Mouse (Mus musculus) 3T3-L1 (cell line): ENCODE results near the gene Wnt10a.

Experiments
- DNase-seq: peaks from one replicate; pipeline ENCODE4 v3.0.0-alpha.2; 2015; ENCODE audit warnings: low read depth, low spot score

The Wnt10a gene

DNA sequence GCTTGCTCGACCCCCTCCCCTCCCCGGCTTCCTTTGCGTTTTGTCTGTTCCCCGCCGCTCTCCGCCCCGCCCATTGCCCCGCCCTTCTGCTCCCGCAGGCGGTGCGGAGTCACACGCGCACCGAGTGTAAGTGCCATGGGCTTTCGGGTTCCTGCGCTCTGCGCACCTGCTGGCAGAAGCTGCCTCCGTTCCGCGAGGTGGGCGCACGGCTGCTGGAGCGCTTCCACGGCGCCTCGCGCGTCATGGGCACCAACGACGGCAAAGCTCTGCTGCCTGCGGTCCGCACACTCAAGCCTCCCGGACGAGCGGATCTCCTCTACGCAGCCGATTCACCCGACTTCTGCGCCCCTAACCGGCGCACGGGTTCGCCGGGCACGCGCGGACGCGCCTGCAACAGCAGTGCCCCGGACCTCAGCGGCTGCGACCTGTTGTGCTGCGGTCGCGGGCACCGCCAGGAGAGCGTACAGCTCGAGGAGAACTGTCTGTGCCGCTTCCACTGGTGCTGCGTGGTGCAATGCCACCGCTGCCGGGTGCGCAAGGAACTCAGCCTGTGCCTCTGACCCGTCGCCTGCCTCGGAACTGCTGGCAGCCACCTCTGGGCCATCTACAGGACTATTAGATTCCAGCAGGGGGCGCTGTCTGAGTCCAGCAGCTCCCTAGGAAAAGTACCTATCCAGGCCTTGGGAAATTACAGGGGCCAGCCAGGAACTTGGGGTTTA lies 7.1 kb upstream of the Wnt10a start:
- no peak for DNase-seq

DNA sequence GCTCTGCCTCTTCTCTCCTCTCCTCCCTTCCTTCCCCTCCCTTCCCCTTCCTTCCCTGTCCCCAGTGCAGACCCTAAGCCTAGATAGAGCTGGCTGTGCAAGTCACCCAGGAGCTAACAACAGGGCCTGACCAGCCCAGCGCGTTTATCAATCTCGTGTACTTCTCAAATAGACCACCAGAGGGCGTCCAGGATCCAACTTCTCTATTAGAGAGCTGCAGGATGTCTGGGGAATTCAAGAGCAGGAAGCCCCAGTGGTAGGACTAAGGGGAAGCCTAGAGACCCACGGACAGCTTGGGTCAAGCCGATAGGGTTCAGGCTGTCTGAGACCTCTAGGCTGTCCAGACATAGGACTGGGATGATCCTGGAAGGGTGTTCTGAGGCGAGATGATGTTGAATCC lies 3.5 kb upstream of the Wnt10a start:
- peak; percentile 89 for DNase-seq

DNA sequence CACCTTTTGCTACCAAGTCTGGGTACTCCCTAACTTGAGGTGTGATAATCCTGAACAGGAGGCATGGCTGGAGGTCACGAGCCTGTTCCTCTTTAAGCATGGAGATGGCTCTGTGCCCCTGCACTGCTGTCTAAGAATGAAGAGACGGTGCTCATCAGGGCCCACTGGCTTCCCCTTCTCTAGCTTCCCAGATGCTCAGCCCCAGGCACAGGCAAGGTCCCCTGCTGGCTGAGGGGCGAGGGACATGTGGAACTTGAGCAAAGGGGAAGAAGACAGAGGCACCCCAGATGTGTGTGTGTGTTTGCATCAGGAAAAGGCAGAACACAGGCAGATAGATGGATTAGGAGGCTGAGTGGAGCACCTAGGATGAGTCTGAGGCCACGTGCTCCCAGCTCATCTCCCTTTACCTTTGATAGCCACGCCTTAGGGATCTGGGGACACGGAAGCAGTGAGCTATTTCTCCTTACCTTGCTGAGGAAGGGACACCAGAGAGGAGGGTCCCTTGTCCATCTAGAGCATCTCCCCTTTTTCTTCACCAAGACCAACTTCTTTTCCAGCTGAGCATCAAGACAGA lies 2.6 kb upstream of the Wnt10a start:
- no peak for DNase-seq

DNA sequence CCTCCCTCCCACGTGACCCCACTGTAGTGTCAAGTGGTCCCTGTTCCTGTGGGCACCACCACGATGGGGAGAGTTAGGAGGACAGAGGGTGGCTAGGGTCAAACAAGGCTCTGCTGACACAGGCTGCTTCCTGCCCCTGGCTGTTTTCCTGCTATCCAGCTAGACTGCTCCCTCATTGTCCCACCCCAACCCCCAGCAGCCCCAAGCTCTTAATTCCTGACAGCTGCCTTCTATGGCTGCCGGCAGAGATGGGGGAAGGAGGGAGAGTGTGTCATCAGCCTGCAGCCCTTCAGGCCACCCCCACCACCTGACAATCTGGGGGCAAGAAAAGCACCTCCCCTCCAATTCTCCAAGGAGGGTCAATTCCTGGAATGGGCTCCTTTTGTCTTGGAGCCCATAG lies 1.2 kb upstream of the Wnt10a start:
- DNase-seq: no peak

DNA sequence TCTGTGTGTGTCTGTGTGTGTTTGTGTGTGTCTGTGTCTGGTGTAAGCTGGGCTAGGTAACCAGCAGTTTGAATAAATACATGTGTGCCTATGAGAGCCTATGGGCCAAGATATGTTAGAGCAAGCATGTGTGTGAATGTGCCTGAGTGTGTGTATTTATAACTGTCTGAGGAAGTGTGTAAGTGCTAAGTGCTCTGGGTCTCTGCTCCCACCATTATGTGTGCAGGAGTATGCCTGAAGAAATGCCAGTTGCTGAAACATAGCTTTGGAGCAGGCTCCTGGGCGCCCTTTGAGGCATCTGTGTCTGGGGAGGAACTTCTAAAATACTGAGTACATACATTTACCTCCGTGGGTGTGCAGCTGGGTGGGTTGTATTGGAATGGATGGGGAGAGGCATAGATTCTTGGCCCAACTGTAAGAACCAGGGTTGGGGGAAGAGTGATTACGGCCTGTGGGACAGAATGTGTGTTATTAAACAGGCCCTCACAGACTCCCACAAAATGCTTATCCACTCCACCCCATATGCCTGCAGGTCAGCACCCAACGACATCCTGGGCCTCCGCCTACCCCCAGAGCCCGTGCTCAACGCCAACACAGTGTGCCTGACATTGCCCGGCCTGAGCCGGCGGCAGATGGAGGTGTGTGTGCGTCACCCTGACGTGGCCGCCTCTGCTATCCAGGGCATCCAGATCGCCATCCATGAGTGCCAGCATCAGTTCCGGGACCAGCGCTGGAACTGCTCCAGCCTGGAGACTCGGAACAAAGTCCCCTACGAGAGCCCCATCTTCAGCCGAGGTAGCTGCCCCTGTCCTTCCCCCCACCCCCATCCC lies 1.7 kb downstream of the Wnt10a start:
- no peak for DNase-seq

DNA sequence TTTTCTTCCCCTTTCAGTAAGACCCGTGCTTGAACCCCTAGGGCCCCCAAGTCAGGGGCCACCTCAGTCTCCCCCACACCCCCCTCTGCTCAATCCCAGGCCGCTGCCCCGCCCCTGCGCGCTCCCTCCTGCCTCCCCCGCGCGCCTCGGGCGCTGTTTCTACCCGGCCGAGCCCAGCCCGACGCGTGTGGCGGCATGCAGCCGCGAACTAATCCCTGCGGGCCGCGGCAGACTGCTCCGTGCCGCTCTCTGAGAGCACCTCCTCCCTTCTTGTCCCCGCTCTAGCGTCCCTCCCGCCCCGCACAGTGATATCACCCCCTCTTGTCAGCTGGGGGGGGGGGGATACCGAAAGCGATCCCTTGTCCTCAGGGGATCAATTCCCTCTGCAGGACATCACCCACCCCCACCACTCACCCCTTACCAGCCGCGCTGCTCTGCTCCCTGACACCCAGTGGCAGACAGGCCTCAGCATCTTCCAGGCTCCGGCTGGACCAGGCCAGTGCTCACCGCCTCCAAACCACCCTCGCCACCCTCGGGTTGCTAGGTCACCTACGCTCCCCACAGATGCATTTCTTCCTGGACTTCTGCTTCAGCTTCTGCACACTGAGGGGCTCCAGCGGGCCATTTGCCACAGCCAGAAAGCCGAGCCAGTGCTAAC lies 3.3 kb downstream of the Wnt10a start:
- DNase-seq: no peak

DNA sequence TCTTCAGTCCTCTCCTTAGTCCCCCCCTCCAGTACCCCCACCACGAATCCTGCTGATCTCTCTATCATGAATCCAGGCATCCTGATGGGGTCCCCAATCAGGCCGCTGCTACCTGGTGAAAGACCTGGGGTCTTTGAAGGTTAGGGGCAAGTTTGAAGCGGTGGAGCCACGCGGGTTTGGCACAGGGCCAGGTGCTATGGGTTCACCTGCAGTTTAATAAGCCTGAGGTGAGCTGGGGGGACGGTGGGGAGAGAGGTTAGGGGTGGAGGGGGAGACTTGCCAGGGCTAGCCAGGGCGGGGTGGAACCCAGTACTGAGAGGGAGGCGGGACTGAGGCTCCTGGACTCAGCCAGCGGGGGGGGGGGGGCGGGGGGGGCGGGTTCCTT lies 3.8 kb downstream of the Wnt10a start:
- no peak for DNase-seq

DNA sequence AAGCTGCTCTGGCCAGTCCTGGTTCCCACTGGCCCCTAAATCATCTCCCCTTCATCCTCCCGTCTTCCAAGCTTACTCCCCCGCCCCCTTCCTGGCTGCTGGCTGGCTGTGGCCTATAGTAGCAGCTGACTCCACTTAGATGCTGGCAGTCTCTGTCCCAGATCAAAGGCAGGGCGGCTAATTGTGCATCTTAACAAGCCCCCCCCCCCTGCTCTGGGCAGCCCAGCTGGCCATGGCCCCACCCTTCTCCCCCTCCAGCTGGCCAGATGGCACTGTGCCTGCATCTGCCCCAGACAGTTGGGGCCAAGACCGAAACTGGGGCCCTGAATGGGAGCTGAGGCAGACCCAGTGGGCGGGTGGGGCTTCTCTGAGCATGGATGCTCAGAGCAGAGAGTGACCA lies 6.1 kb downstream of the Wnt10a start:
- no peak for DNase-seq

DNA sequence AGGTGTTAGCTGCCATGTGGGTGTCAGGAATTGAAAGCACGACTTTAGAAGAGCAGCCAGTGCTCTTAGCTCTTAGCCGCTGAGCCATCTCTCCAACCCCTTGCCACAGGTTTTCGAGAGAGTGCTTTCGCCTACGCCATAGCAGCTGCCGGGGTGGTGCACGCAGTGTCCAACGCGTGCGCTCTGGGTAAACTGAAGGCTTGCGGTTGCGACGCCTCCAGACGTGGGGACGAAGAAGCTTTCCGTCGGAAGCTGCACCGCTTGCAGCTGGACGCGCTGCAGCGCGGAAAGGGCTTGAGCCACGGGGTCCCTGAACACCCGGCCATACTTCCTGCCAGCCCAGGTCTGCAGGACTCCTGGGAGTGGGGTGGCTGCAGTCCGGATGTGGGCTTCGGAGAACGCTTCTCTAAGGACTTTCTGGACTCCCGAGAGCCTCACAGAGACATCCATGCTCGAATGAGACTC lies 9.1 kb downstream of the Wnt10a start:
- no peak for DNase-seq

DNA sequence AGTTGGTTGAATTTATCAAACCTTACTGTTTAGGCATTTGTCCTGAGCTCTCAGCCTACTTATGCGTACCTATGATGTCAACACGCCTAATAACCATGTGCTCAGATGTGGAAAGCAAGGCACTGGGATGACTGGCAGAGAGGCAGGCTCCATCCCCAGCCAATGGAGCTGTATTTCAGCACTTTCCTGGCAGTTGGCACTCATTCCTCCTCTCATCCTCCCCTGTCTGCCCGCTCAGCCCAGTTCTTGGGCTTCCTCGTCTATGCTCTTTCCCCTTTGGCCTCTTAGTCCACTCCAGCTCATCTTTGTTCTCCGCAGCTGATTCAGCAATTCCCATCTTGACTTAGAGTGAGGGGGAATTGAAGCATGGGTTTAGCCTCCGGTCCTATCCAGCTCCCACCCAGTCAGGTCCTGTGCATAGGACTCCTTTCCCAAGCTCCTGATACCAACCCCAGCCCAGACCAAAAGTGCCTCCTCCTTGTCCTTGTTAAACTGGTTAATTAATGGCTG lies 10.4 kb downstream of the Wnt10a start:
- no peak for DNase-seq

DNA sequence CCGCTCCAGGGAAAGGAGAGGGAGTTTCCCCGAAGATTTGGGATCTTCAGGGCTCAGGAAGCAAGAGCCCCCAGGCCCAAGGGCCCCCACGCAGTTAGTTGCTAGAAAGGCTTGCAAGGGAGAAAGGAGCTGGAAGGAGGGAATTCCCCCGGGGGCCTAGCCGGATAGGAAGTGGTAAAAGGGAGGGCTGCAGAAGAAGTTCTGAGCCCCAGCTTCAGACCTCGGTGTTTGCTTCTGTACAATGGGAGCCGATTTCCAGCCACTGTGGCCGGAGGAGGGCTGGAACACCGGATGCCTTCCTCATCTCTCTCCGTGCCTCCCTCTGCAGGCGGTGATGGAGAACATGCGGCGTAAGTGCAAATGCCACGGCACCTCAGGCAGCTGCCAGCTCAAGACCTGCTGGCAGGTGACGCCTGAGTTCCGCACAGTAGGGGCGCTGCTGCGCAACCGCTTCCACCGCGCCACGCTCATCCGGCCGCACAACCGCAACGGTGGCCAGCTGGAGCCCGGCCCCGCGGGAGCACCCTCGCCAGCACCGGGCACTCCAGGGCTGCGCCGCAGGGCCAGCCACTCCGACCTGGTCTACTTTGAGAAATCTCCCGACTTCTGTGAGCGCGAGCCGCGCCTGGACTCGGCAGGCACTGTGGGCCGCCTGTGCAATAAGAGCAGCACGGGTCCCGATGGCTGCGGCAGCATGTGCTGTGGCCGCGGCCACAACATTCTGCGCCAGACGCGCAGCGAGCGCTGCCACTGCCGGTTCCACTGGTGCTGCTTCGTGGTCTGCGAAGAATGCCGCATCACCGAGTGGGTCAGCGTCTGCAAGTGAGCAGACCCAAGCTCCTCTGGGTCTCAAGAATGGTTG lies 11.7 kb downstream of the Wnt10a start:
- peak; percentile 64 for DNase-seq

DNA sequence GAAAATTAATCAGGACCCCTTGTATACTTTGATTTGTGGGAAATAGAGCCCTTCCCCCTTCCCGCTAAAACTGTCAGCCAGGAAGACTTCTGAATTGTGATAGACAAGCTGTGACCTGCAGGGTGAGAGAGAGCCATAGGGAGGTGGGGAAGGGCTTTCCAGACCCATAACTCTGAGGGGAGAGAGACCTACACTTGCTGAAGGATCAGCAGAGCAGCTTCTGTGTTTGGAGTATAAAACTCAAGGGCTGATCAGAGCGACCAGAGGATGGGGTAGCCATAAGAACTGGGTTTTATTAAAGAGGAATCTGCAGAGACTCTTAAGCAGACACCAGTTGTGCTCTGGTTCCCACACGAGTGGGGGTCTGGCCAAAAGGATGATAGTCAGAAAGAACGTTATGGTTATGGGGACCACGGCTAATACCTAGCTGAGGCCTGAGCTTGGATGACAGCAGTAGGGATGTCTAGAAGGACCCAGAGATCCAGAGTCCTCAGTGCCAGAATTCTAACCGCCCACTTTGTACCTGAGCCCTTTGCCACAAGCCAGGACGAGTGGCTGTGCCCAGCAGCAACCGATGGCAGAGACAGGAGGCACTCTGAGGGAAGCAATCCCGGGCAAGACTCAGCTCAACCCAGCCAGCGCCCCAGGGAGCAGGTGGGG lies 13.0 kb downstream of the Wnt10a start:
- no peak for DNase-seq

DNA sequence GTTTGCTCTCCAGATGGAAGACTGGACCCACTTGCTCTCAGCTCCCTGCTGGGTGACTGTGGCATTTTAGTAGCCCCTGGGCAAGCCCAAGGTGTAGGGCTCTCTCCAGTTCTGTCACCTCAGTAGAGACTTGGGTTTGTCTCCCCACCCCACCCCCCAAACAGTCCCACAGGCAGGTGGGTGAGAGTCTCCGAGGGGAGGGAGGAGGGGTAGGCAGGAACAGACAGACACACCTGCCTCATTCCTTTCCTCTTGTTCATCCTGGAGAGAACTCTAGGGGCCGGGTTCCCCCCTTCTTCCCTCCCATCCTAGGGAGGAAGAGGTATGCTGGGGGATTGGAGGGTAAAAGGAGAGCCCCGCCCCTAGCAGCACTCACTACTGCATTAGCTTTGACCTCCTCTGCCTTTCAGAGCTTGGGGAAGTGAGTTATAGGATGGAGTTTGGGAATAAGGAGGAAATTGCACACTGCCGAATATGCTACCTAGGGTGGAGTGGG lies 14.1 kb downstream of the Wnt10a start:
- no peak for DNase-seq

DNA sequence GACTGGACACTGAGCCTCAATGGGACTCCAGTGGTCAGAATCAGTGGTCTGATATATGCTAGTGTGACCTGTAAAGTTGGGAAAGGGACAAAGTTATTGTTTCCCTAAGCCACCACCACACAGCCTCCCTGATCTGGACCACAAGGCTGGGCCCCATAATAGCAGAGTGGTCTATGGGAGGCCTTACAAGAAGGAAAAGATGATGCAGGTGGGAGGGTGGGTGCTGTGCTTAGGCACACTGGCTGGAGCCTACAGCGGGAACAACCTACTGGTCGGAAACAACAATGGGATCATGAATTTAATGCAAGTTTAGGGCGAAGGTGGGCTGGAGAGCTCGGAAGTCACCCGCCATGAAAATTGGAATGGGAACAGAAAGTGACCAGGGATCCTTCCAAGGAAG lies 14.5 kb downstream of the Wnt10a start:
- no peak for DNase-seq

DNA sequence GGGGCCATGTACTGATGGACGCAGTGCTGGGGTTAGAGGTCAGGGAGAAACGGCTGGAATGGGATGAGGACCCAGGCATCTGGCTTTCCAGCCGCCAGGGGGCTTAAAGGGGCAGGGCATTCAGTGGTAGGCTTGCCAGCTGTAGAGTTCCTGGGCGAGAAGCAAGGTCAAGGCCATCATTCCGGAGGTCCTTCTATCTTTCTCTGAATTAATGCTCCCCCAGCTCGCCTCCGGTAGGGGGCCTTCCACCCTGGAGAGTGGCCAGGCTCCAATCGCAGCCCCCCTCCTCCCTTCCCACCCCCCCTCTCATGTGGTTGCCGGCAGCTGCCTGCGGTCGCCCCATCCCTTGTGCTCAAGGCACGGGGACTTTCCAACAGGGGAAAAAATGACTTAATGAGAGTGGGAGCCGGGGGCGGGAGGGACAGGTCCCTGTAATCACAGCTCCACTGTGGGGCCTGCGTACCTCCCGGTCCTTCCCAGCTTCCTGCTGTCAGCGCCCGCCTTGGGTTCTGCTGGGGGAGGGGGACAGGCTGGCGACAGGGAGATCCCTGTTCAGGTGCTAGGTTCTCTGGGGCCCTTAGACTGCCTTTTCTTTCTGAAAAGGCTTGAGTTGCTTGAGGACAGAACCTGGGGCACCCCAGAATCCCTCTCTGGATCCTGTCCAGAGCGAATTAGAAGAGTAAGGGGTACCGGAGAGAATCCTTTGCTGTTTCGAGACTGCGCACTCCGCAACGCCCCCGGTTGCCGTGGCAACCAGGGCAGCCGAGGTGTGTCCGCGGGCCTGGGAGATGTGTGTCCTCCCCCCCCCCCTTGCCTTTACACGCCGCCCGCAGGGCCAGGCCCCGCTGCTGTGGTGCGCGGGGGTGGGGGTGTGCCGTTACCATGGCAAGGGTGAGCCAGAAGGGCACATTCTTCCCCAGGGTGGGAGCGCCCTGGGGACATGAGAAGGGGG lies 15.3 kb downstream of the Wnt10a start:
- DNase-seq: peak; percentile 31

DNA sequence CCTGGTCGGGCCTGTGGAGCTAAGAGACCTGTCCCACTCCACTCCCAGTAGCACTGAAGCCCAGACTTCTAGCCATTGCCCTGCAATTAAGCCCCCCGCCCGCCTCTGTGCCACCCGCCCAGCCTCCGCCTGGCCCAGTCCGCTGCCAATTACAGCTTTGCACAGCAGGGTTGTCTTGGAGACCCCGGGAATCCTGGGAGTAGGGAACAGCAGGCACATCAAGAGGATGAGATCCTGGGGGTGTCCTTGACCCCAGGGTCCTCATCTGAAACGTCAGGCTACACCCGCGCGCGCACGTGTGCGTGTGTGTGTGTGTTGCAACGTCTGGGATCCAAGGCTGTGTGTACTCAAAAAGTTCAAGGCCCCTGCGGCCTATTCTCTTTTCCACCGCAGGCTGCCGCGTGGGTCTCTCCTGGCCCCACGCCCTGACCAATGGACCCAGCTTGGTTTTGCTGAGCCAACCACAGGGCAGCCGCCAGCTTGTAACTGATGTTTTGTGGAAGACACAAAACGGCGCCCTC lies 16.3 kb downstream of the Wnt10a start:
- no peak for DNase-seq

DNA sequence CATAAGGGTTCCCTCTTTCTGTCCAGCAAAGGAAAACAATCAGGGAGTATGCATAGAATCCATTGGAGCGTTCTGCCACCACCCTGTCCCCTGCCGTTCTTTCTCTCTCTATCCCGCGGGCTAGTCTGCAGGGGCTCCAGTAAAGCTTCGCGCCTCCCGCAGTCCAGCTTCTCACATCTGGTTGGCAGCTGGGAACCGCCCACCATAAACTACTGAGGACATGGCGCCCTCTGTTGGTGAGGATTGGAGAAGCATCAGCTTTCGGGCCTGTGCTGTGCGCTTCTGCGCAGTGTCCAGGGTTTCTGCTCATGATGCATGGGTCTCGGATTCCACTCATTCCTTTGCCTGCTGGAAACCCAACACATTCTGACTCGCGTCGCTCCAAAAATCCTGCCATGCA lies 16.8 kb downstream of the Wnt10a start:
- DNase-seq: peak; percentile 92

DNA sequence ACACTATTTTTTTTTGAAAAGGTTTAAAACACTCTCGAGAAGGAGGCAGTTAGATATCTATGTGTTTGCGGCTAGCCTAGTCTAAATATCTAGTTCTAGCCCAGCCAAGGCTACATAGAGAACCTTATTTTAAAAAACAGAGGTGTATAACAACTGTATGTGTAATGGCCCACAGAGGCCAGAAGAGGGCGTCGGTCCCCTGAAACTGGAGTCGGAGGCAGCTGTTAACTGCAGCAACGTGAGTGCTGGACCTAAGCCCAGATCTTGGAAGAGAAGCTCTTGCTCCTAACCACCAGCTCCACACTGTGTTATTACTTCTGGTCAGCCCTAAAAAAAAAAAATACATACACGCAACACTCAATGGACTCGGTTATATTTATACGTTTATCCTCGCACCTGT lies 17.7 kb downstream of the Wnt10a start:
- peak; percentile 20 for DNase-seq
